Mouse (Mus musculus) megakaryocyte, embryonic 14.5 days (primary cell): ENCODE measurements around the gene 1700017B05Rik.

Experiments
- FLI1 ChIP-seq: IDR thresholded peaks from 2 replicates; pipeline ENCODE4 v1.6.1; 2012; ENCODE audit warnings: low read length, inconsistent platforms, mixed read lengths
- GATA1 ChIP-seq: IDR thresholded peaks from 3 replicates; pipeline ENCODE4 v1.6.1; 2012; ENCODE audit warnings: mixed read lengths, low read length, inconsistent platforms, borderline replicate concordance

- TF ChIP-seq GATA1 (no peak), FLI1 (no peak)
Measured at GRCm38 (mm10) chr9:57238220-57238619, 24.2 kb downstream of the 1700017B05Rik start.
